In the genomic region with DNA sequence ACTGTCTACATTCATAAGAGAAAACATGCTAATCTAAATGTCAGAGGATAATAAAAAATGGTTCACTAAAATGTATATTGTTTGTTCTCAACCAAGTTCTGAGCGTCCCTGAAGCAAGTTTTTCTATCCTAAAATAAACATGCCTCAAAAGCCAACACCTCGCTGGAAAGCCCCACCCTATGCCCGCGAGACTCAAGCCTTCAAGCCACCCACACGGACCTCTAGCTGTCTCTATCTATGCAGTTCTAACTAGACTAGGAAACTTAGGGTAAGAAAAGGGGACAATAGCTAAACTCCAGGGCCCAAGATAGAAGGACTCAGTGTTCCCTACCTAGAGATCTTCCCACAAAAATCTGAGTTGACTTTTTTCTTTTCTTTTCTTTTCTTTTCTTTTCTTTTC, we compare ENCODE assay signal across 9 mouse cellular contexts. TPM values are rescaled to one million over a fixed set of nuclear protein-coding genes. Genes with fewer than 3 reads are reported as not detected.
DNase-seq lines count a peak whose midpoint lies in the region; ATAC-seq and TF ChIP-seq lines count a peak whose summit lies in the region.
"Had no signal": no experiment of that assay in that cellular context is flagged by ENCODE, and none has a peak within 500 bp of the region (broad histone marks: within the 10 kb centered on the region; RNA-seq: fewer than 3 reads in every experiment).

No protein-coding gene starts in this region.

- TF ChIP-seq CTCF in forebrain, postnatal 0 days (IDR thresholded peaks at IDR 0.05; ENCODE audit: low read depth) = no peak
- TF ChIP-seq CTCF in lung, embryonic 14.5 days (IDR thresholded peaks at IDR 0.05; ENCODE audit: low read depth) = no peak
- TF ChIP-seq CTCF in lung, adult 2 months (IDR thresholded peaks at IDR 0.05; ENCODE audit: insufficient read depth, low read length) = no peak

- no peak for DNase-seq in forebrain, postnatal 0 days
- DNase-seq in lung, embryonic 14.5 days = no peak
- DNase-seq in lung, adult 2 months = no peak
- DNase-seq in c-Kit-positive CD71-positive TER-119-negative erythroid progenitor cells, embryonic 14.5 days (ENCODE audit: low read depth) = peak; percentile 32
- no peak for DNase-seq in left cerebral cortex, postnatal 14 days (ENCODE audit: low spot score in 2 of 2)
- no peak for DNase-seq in yolk sac, embryonic 10.5 days (ENCODE audit: low spot score)

- H3K9ac ChIP-seq in forebrain, postnatal 0 days = no peak overlapping the region
- no peak overlapping the region for H3K9ac ChIP-seq in forebrain, embryonic 12.5 days
- H3K9ac ChIP-seq in lung, embryonic 14.5 days = no peak overlapping the region

- TF ChIP-seq POLR2A in lung, adult 2 months (IDR thresholded peaks at IDR 0.05; ENCODE audit: borderline replicate concordance, extremely low read depth, low read depth, low read length) = no peak

- no peak overlapping the region for H3K27ac ChIP-seq in forebrain, postnatal 0 days (ENCODE audit: low read depth, low read length)
- no peak overlapping the region for H3K27ac ChIP-seq in forebrain, embryonic 12.5 days
- no peak overlapping the region for H3K27ac ChIP-seq in lung, embryonic 14.5 days (ENCODE audit: low read depth)
- H3K27ac ChIP-seq: neural tube, embryonic 12.5 days had no signal

- H3K4me1 ChIP-seq in forebrain, postnatal 0 days (ENCODE audit: insufficient read depth) = peaks cover 3% of the 10 kb centered on the region; the same call in 1 of the 2 replicates
- H3K4me1 ChIP-seq in forebrain, embryonic 12.5 days = peaks cover 25% of the 10 kb centered on the region
- H3K4me1 ChIP-seq in lung, embryonic 14.5 days (ENCODE audit: insufficient read depth) = 0 out of 2 replicates have a peak, but pooled peaks cover 3% of the 10 kb centered on the region
- peaks cover 5% of the 10 kb centered on the region; the same call in 1 of the 2 replicates for H3K4me1 ChIP-seq in lung, adult 2 months (ENCODE audit: control insufficient read depth, insufficient read depth, low read length)

- H3K4me3 ChIP-seq in forebrain, postnatal 0 days (ENCODE audit: low read depth, low read length) = no peak overlapping the region
- H3K4me3 ChIP-seq in forebrain, embryonic 12.5 days (replicated peaks) = no peak overlapping the region
- H3K4me3 ChIP-seq in lung, embryonic 14.5 days (ENCODE audit: low read depth, low read length) = no peak overlapping the region
- no peak overlapping the region for H3K4me3 ChIP-seq in lung, adult 2 months (replicated peaks; ENCODE audit: extremely low read depth, low read depth, low read length)

- no peaks in the 10 kb centered on the region for H3K9me3 ChIP-seq in forebrain, postnatal 0 days (ENCODE audit: low read length)
- H3K9me3 ChIP-seq in forebrain, embryonic 12.5 days = no peaks in the 10 kb centered on the region
- no peaks in the 10 kb centered on the region for H3K9me3 ChIP-seq in lung, embryonic 14.5 days (ENCODE audit: low read depth, low read length)
- H3K9me3 ChIP-seq: neural tube, embryonic 12.5 days had no signal

- WGBS in forebrain, postnatal 0 days = 45% methylated on average over 5 of the region's 5 CpGs
- WGBS in forebrain, embryonic 12.5 days = 51% methylated on average over 5 of the region's 5 CpGs
- 18% methylated on average over 5 of the region's 5 CpGs for WGBS in lung, embryonic 14.5 days
- 29% methylated on average over 5 of the region's 5 CpGs for WGBS in lung, adult 2 months

- intact Hi-C loops in left cerebral cortex, postnatal 14 days (cut with DNase I) = no loop called here

- peak overlapping the region; percentile 97; the same call in 1 of the 2 replicates for H3K4me2 ChIP-seq in forebrain, postnatal 0 days (ENCODE audit: low read depth)
- no peak overlapping the region for H3K4me2 ChIP-seq in forebrain, embryonic 12.5 days
- H3K4me2 ChIP-seq in lung, embryonic 14.5 days = peak overlapping the region; percentile 89

- no peak for ATAC-seq in forebrain, postnatal 0 days
- ATAC-seq in forebrain, embryonic 12.5 days (ENCODE audit: low FRiP score) = no peak
- ATAC-seq in lung, embryonic 14.5 days (ENCODE audit: insufficient read depth) = no peak
- peak; percentile 45; the same call in 1 of the 2 replicates for ATAC-seq in megakaryocyte progenitor cell, adult 5-6 weeks (replicated peaks; ENCODE audit: poor library complexity)

- no peaks in the 10 kb centered on the region for H3K36me3 ChIP-seq in forebrain, postnatal 0 days (ENCODE audit: insufficient read depth)
- no peaks in the 10 kb centered on the region for H3K36me3 ChIP-seq in forebrain, embryonic 12.5 days (replicated peaks)
- H3K36me3 ChIP-seq in lung, embryonic 14.5 days (ENCODE audit: insufficient read depth) = no peaks in the 10 kb centered on the region
- H3K36me3 ChIP-seq: neural tube, embryonic 12.5 days had no signal

- H3K27me3 ChIP-seq in forebrain, postnatal 0 days (ENCODE audit: insufficient read depth, low read length) = no peaks in the 10 kb centered on the region; the same call in 1 of the 2 replicates
- H3K27me3 ChIP-seq in forebrain, embryonic 12.5 days = peaks cover 5% of the 10 kb centered on the region; the same call in 1 of the 2 replicates
- peaks cover 13% of the 10 kb centered on the region for H3K27me3 ChIP-seq in lung, embryonic 14.5 days (ENCODE audit: insufficient read depth, low read length)

RNA-seq across cellular contexts. Expression of a gene that starts 40.6 kb away (rescaled TPM):
- total RNA-seq in forebrain, postnatal 0 days (2014; rRNA removed) = 37.5 and 52.3 TPM in 2 replicates
- polyA plus RNA-seq in forebrain, postnatal 0 days (2015; fragmentation: Nextera tagmentation; extraction: Ambion mirVana) = 11.7 and 16.8 TPM in 2 replicates
- polyA plus RNA-seq in forebrain, embryonic 12.5 days (2016; fragmentation: Nextera tagmentation; extraction: Ambion mirVana) = 47.1 and 48.3 TPM in 2 replicates
- 97.3 and 97.5 TPM in 2 replicates for polyA plus RNA-seq in lung, embryonic 14.5 days (2014; fragmentation: Nextera tagmentation; extraction: Ambion mirVana)
- 45.2 and 47.3 TPM in 2 replicates for polyA plus RNA-seq in lung, adult 2 months (2012; rRNA removed)
- total RNA-seq in megakaryocyte progenitor cell, adult 5-6 weeks (2015) = 41.8 and 50.9 TPM in 2 replicates
- 34.7 and 45.8 TPM in 2 replicates for total RNA-seq in megakaryocyte progenitor cell, adult 5-6 weeks (2017)
- 10 to 100 TPM; 27.1 to 29.7 TPM for total RNA-seq in left cerebral cortex, postnatal 14 days (2021)
